Mouse (Mus musculus) forebrain, embryonic 14.5 days (tissue): ENCODE data around the gene Slc4a3. TPM values are rescaled to one million over a fixed set of nuclear protein-coding genes. Genes with fewer than 3 reads are reported as not detected.
A peak's percentile ranks its signal among the peaks of the same experiment; 100 is the strongest.

Experiments used
- ATAC-seq: fragments of 200-750 bp; cut with Nextera tagmentation; 2 replicates; pipeline ENCODE4 v1.8.0; 2017; ENCODE audit warnings: mild to moderate bottlenecking, moderate library complexity
- DNase-seq: peaks from one replicate; pipeline ENCODE4 v3.0.0-alpha.2; 2015; ENCODE audit warnings: low spot score
- H3K27ac ChIP-seq: fragments of 300-500 bp; sonication (generic); 2 replicates; pipeline ENCODE4 v1.5.1; 2014; ENCODE audit warnings: low read depth, mild to moderate bottlenecking, control low read depth, low read length, moderate library complexity
- H3K27me3 ChIP-seq: fragments of 300-500 bp; sonication (generic); replicated peaks from 2 replicates; pipeline ENCODE4 v1.6.1; 2014; ENCODE audit warnings: low read length, control low read depth, mixed read lengths; ENCODE audit not compliant: control insufficient read depth, insufficient read depth
- H3K36me3 ChIP-seq: fragments of 300-500 bp; sonication (generic); 2 replicates; pipeline ENCODE4 v1.6.1; 2014; ENCODE audit warnings: low read length, control low read depth; ENCODE audit not compliant: control insufficient read depth, insufficient read depth
- H3K4me1 ChIP-seq: fragments of 300-500 bp; sonication (generic); 2 replicates; pipeline ENCODE4 v1.6.1; 2014; ENCODE audit warnings: antibody characterized with exemption, low read length, control low read depth; ENCODE audit not compliant: control insufficient read depth, insufficient read depth
- H3K4me2 ChIP-seq: fragments of 300-500 bp; sonication (generic); 2 replicates; pipeline ENCODE4 v1.6.1; 2014; ENCODE audit warnings: mild to moderate bottlenecking, control low read depth, low read length
- H3K4me3 ChIP-seq: fragments of 300-500 bp; sonication (generic); 2 replicates; pipeline ENCODE4 v1.5.1; 2014; ENCODE audit warnings: low read depth, low read length, control low read depth
- H3K9ac ChIP-seq: fragments of 300-500 bp; sonication (generic); 2 replicates; pipeline ENCODE4 v1.6.1; 2014; ENCODE audit warnings: mild to moderate bottlenecking, low read length, control low read depth, moderate library complexity
- H3K9me3 ChIP-seq: fragments of 300-500 bp; sonication (generic); replicated peaks from 2 replicates; pipeline ENCODE4 v1.6.1; 2016; ENCODE audit warnings: low read length, control low read depth, mixed read lengths; ENCODE audit not compliant: control insufficient read depth
- WGBS: fragments of 180-500 bp; shearing (Covaris S2); extraction: QIAGEN DNeasy Blood & Tissue Kit; methylation state at CpG from one replicate; pipeline ENCODE4 v1.1.7; 2014; 5-methylcytosine and 5-hydroxymethylcytosine counted together
- polyA plus RNA-seq: library from polyadenylated mRNA; unstranded; fragments of >200 nt; fragmentation: Nextera tagmentation; extraction: Ambion mirVana; gene quantifications from 2 replicates; pipeline ENCODE4 v1.2.1, GENCODE M21; 2014

The Slc4a3 gene
- 12.6 and 18.7 TPM in 2 replicates for polyA plus RNA-seq

- peak within 1 kb of the TSS; percentile 85 for H3K9ac ChIP-seq
- 1% methylated on average over 53 of the region's 64 CpGs for WGBS
- peak; percentile 90 for ATAC-seq
Measured at GRCm38 (mm10) chr1:75545965-75546956, at the start of gene Slc4a3. Slc4a3 (plus strand) TSS chr1:75546266.

GRCm38 (mm10) chr1:75498897-75499296, 47.2 kb upstream of the Slc4a3 start:
- DNase-seq (no peak), ATAC-seq (no peak)
- Histone ChIP-seq H3K27me3 (no peaks in the 10 kb centered on the region), H3K27ac (no peak overlapping the region), H3K36me3 (peaks cover 53% of the 10 kb centered on the region), H3K4me3 (no peak overlapping the region), H3K4me1 (peaks cover under 1% of the 10 kb centered on the region; the same call in 1 of the 2 replicates), H3K9me3 (no peaks in the 10 kb centered on the region), H3K9ac (no peak overlapping the region), H3K4me2 (no peak overlapping the region)
- WGBS, result 91% methylated on average over 4 of the region's 4 CpGs

More at GRCm38 (mm10) chr1:75545965-75546956, at the start of gene Slc4a3:
- H3K4me3 ChIP-seq, result peak within 1 kb of the TSS; percentile 58
- H3K27ac ChIP-seq, result peak within 1 kb of the TSS; percentile 52; the same call in 1 of the 2 replicates
- no peaks in the 10 kb centered on the region for H3K27me3 ChIP-seq
- H3K4me1 ChIP-seq, result peaks cover 10% of the 10 kb centered on the region
- DNase-seq, result peak; percentile 74
- peaks cover 16% of the 10 kb centered on the region; the same call in 1 of the 2 replicates for H3K36me3 ChIP-seq
- peak within 1 kb of the TSS; percentile 67 for H3K4me2 ChIP-seq
- no peaks in the 10 kb centered on the region for H3K9me3 ChIP-seq

GRCm38 (mm10) chr1:75499441-75499840, 46.6 kb upstream of the Slc4a3 start:
- WGBS, result 86% methylated on average over 7 of the region's 7 CpGs
- Histone ChIP-seq H3K9me3 (no peaks in the 10 kb centered on the region), H3K4me1 (peaks cover 6% of the 10 kb centered on the region; the same call in 1 of the 2 replicates), H3K27ac (no peak overlapping the region), H3K9ac (no peak overlapping the region), H3K4me3 (no peak overlapping the region), H3K36me3 (peaks cover 53% of the 10 kb centered on the region), H3K27me3 (no peaks in the 10 kb centered on the region), H3K4me2 (no peak overlapping the region)
- ATAC-seq (no peak), DNase-seq (no peak)

- 95% methylated on average over 9 of the region's 9 CpGs for WGBS
- ATAC-seq, result no peak
Measured at GRCm38 (mm10) chr1:75501905-75502304, 44.2 kb upstream of the Slc4a3 start.

GRCm38 (mm10) chr1:75502945-75503650, 43.0 kb upstream of the Slc4a3 start:
- Histone ChIP-seq H3K4me3 (no peak overlapping the region), H3K9ac (no peak overlapping the region), H3K4me2 (no peak overlapping the region), H3K36me3 (peaks cover 39% of the 10 kb centered on the region), H3K9me3 (no peaks in the 10 kb centered on the region), H3K4me1 (peaks cover 9% of the 10 kb centered on the region), H3K27ac (no peak overlapping the region), H3K27me3 (0 out of 2 replicates have a peak, but pooled peaks cover 3% of the 10 kb centered on the region)
- ATAC-seq (no peak), DNase-seq (no peak)
- WGBS, result 92% methylated on average over 25 of the region's 25 CpGs

More at GRCm38 (mm10) chr1:75501905-75502304, 44.2 kb upstream of the Slc4a3 start:
- Histone ChIP-seq H3K4me3 (no peak overlapping the region), H3K9ac (no peak overlapping the region), H3K4me2 (no peak overlapping the region), H3K27me3 (no peaks in the 10 kb centered on the region), H3K9me3 (no peaks in the 10 kb centered on the region), H3K27ac (no peak overlapping the region), H3K36me3 (peaks cover 46% of the 10 kb centered on the region), H3K4me1 (peaks cover 9% of the 10 kb centered on the region)
- DNase-seq, result no peak

GRCm38 (mm10) chr1:75503651-75503980, 42.5 kb upstream of the Slc4a3 start:
- ATAC-seq, result no peak
- Histone ChIP-seq H3K9ac (no peak overlapping the region), H3K9me3 (no peaks in the 10 kb centered on the region), H3K4me1 (peaks cover 9% of the 10 kb centered on the region), H3K4me3 (no peak overlapping the region), H3K27me3 (0 out of 2 replicates have a peak, but pooled peaks cover 4% of the 10 kb centered on the region), H3K36me3 (peaks cover 34% of the 10 kb centered on the region), H3K4me2 (no peak overlapping the region), H3K27ac (no peak overlapping the region)
- 71% methylated on average over 23 of the region's 23 CpGs for WGBS
- DNase-seq, result no peak

- Histone ChIP-seq H3K4me2 (peak overlapping the region; percentile 76), H3K9ac (peak overlapping the region; percentile 97), H3K4me1 (peaks cover 9% of the 10 kb centered on the region), H3K4me3 (peak overlapping the region; percentile 86), H3K36me3 (peaks cover 28% of the 10 kb centered on the region), H3K27me3 (0 out of 2 replicates have a peak, but pooled peaks cover 4% of the 10 kb centered on the region), H3K9me3 (no peaks in the 10 kb centered on the region), H3K27ac (no peak overlapping the region)
- WGBS, result 64% methylated on average over 9 of the region's 9 CpGs
- DNase-seq (no peak), ATAC-seq (no peak)
Measured at GRCm38 (mm10) chr1:75504256-75505045, 41.6 kb upstream of the Slc4a3 start.
